Mouse (Mus musculus) liver, embryonic 13.5 days (tissue): ENCODE data around the gene Aasdhppt. TPM values are rescaled to one million over a fixed set of nuclear protein-coding genes. Genes with fewer than 3 reads are reported as not detected.

Experiments used
- ATAC-seq: fragments of 200-750 bp; cut with Nextera tagmentation; 2 replicates; pipeline ENCODE4 v1.8.0; 2017; ENCODE audit warnings: low read depth, mild to moderate bottlenecking, moderate number of reproducible peaks, moderate library complexity
- DNase-seq: peaks from one replicate; pipeline ENCODE4 v3.0.0; 2022
- H3K27ac ChIP-seq: fragments of 300-500 bp; sonication (generic); 2 replicates; pipeline ENCODE4 v1.5.1; 2015; ENCODE audit warnings: moderate library complexity, mild to moderate bottlenecking, inconsistent platforms
- H3K27me3 ChIP-seq: fragments of 300-500 bp; sonication (generic); 2 replicates; pipeline ENCODE4 v1.6.1; 2015; ENCODE audit warnings: mild to moderate bottlenecking, inconsistent platforms
- H3K36me3 ChIP-seq: fragments of 300-500 bp; sonication (generic); 2 replicates; pipeline ENCODE4 v1.6.1; 2015; ENCODE audit warnings: mild to moderate bottlenecking, inconsistent platforms
- H3K4me1 ChIP-seq: fragments of 300-500 bp; sonication (generic); replicated peaks from 2 replicates; pipeline ENCODE4 v1.6.1; 2015; ENCODE audit warnings: inconsistent platforms
- H3K4me2 ChIP-seq: fragments of 300-500 bp; sonication (generic); 2 replicates; pipeline ENCODE4 v1.6.1; 2015; ENCODE audit warnings: inconsistent platforms, mild to moderate bottlenecking, moderate library complexity
- H3K4me3 ChIP-seq: fragments of 300-500 bp; sonication (generic); replicated peaks from 2 replicates; pipeline ENCODE4 v1.5.1; 2015; ENCODE audit warnings: mild to moderate bottlenecking, inconsistent platforms
- H3K9ac ChIP-seq: fragments of 300-500 bp; sonication (generic); 2 replicates; pipeline ENCODE4 v1.6.1; 2015; ENCODE audit warnings: mild to moderate bottlenecking, inconsistent platforms
- H3K9me3 ChIP-seq: fragments of 300-500 bp; sonication (generic); replicated peaks from 2 replicates; pipeline ENCODE4 v1.6.1; 2016; ENCODE audit warnings: inconsistent platforms
- WGBS: fragments of 180-500 bp; shearing (Covaris S2); methylation state at CpG from one replicate; pipeline ENCODE4 v1.1.7; 2015; ENCODE audit not compliant: insufficient replicate concordance; 5-methylcytosine and 5-hydroxymethylcytosine counted together
- polyA plus RNA-seq: library from polyadenylated mRNA; unstranded; fragments of >200 nt; fragmentation: Nextera tagmentation; extraction: Ambion mirVana; gene quantifications from 2 replicates; pipeline ENCODE4 v1.2.1, GENCODE M21; 2015

Gene Aasdhppt
- polyA plus RNA-seq = 23.0 and 30.1 TPM in 2 replicates

DNA sequence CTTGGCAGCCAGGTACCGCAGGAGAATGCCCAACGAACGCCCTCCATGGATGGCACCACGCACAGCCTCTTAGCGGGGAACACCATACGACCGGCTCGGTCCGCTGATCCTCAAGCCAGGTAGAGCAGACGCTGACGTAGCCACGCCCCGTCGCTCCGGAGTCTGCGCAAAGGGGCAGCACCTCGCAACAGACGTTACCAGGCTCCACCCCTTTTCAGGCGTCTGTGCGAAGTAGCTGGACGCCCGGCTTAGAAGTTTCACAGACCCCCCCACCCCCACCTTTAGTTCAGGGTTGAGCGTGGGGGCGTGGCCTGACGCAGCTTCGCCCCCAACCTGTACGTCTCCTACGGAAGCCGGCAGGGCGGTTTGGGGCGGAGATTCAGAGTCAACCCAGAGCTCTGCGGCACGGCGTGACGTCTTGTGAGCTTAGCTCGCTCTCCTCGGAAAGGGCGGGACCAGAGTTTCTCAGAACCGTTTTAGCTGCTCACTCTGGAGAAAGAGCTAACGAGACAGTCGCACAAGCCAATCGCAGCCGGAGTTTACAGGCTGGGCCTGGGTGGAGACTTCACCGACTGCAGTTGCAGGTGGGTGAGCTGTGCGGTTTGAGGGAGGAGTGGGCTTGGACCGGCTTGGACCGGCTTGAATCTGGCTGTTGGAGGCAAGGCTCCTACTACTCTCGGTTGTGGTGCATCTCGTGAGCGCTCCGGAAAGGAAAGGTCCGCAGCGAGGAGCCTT, at the start of gene Aasdhppt, which contains the start of gene Kbtbd3:
Aasdhppt (minus strand) TSS at position 121 of the 735 bp plus-strand sequence.
Kbtbd3 (plus strand) TSS at position 483 of the 735 bp plus-strand sequence.
- H3K36me3 ChIP-seq = 0 out of 2 replicates have a peak, but pooled peaks cover 3% of the 10 kb centered on the region
- H3K9me3 ChIP-seq = no peaks in the 10 kb centered on the region
- DNase-seq = peak; percentile 98
- peak within 1 kb of the TSS; percentile 92 for H3K27ac ChIP-seq
- H3K4me3 ChIP-seq = peak within 1 kb of the TSS; percentile 82
- WGBS = under 1% methylated on average over 53 of the region's 53 CpGs
- H3K4me2 ChIP-seq = peak within 1 kb of the TSS; percentile 89
- ATAC-seq = peak; percentile 95
- H3K27me3 ChIP-seq = no peaks in the 10 kb centered on the region
- peak within 1 kb of the TSS; percentile 85 for H3K9ac ChIP-seq
- peaks cover 29% of the 10 kb centered on the region for H3K4me1 ChIP-seq

DNA sequence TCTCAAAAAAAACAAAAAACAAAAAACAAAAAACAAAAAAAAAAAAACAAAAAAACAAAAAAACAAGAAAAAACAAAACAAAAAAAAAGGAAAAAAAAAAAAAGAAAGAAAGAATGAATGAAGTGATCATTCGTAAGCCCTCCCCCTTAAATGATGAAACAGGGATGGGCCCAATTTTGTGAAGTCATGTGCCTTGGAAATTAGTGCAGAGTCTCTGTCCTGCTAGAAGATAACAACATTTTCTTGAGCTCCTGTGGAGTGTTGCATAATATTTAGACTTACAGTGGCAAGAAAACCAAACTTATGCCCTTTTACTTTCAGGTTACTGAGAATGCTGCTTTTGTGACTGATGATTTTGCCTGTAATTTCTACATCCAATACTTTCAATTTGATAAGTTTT, 43.9 kb upstream of the Aasdhppt start:
- H3K4me1 ChIP-seq = no peaks in the 10 kb centered on the region
- DNase-seq = no peak
- H3K4me2 ChIP-seq = no peak overlapping the region
- H3K9ac ChIP-seq = no peak overlapping the region
- no peak overlapping the region for H3K4me3 ChIP-seq
- no peak for ATAC-seq
- H3K36me3 ChIP-seq = no peaks in the 10 kb centered on the region
- 67% methylated on average over 1 of the region's 1 CpGs for WGBS
- no peaks in the 10 kb centered on the region for H3K27me3 ChIP-seq
- no peaks in the 10 kb centered on the region for H3K9me3 ChIP-seq
- H3K27ac ChIP-seq = no peak overlapping the region

DNA sequence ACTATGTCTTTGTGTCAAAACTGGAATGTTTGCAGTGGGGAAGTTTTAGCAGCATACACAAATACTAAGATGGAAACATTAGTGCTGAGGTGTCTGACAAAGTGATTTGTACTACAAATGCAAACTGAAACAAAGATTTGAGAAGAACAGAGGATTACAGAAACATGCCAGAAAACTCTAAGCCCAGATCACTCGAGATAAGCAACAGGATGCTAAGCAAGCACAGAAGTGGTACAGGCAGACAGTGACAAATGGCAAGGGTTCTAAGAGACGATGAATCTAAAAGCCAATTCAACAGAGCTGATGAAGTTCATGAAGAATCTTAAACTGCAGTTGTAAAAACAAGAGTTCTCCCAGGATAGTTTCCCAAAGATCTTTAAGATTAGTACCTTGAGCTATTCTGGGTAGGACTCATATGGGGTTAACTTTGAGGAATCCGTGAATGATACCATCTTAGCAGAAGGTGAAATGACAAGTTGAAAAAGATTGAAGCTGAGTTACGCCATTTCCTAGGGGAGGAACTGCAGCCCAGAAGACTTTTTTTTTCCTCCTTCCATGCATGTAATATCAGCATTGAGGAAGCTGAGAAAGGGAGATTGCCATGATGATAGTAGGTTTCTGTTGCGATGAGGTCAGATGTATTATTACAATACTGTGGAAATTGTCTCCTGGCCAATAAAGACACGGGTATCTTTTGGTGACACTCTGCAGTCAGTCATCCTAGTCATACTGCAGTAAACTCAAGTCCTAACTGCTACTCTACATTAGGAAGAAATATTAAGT, 9.9 kb upstream of the Aasdhppt start:
- no peaks in the 10 kb centered on the region for H3K4me1 ChIP-seq
- H3K4me2 ChIP-seq = no peak overlapping the region
- H3K27ac ChIP-seq = no peak overlapping the region
- no peaks in the 10 kb centered on the region for H3K27me3 ChIP-seq
- no peaks in the 10 kb centered on the region for H3K9me3 ChIP-seq
- 70% methylated on average over 6 of the region's 6 CpGs for WGBS
- ATAC-seq = no peak
- no peak overlapping the region for H3K9ac ChIP-seq
- no peak for DNase-seq
- 0 out of 2 replicates have a peak, but pooled peaks cover 5% of the 10 kb centered on the region for H3K36me3 ChIP-seq
- H3K4me3 ChIP-seq = no peak overlapping the region

DNA sequence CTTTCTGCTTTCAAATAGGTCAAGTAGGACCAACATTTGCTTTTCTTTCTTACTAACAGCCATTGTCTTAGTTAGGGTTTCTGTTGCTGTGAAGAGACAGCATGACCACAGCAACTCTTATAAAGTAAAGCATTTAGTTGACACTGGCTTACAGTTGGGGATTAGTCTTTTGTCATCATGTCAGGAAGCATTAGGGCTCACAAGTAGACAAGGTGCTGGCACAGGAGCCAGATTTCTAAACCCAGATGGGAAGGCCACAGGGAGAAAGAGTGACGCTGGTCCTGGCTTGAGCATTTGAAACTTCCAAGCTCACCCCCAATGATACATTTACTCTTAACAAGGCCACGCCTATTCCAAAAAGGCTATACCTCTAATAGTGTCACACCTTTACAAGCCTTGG, 6.5 kb upstream of the Aasdhppt start:
- no peak for ATAC-seq
- WGBS = 71% methylated on average over 2 of the region's 2 CpGs
- Histone ChIP-seq H3K4me1 (peaks cover 11% of the 10 kb centered on the region), H3K4me3 (no peak overlapping the region), H3K36me3 (0 out of 2 replicates have a peak, but pooled peaks cover 3% of the 10 kb centered on the region), H3K27me3 (no peaks in the 10 kb centered on the region), H3K9me3 (no peaks in the 10 kb centered on the region), H3K4me2 (no peak overlapping the region), H3K9ac (no peak overlapping the region), H3K27ac (no peak overlapping the region)
- DNase-seq = no peak

DNA sequence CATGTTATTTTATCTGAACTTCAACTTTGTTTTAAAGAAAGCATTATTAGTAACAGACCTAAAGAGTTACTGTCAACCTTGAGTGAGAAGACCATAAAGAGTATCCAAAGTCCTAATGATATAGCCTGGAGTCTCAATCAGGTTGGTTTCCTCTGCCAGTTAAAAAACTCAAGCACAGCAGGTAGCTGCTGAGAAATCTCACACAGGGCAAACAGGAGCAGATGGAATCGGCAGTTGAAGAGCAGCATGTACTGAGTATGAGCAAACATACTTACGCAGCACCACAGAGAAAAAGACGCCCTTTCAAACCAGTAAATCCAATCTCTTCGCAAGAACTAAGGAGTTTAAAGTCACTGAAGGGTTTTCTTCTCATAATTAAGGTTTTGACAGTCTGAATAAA, 4.7 kb upstream of the Aasdhppt start:
- no peak overlapping the region for H3K9ac ChIP-seq
- H3K27ac ChIP-seq = no peak overlapping the region
- peaks cover 16% of the 10 kb centered on the region for H3K4me1 ChIP-seq
- ATAC-seq (no peak), DNase-seq (no peak)
- H3K9me3 ChIP-seq = no peaks in the 10 kb centered on the region
- no peaks in the 10 kb centered on the region for H3K27me3 ChIP-seq
- H3K4me2 ChIP-seq = no peak overlapping the region
- H3K4me3 ChIP-seq = no peak overlapping the region
- 0 out of 2 replicates have a peak, but pooled peaks cover 3% of the 10 kb centered on the region for H3K36me3 ChIP-seq
- 78% methylated on average over 4 of the region's 4 CpGs for WGBS

DNA sequence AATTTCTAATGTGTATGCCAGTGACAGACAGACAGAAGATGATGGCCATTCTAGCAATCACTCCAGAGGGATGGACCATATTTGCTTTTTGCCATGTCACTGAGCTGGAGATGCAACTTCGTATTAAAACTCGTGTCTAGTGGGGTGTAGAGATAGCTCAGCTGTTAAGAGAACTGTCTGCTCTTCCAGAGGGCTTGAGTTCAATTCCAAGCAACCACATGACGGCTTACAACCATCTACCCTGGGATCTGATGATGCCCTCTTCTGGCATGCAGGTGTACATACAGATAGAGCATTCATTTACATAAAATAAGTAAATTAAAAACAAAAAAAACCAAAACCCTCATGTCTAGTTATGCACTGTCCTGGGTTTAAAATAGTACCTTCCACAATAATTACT, 1.9 kb upstream of the Aasdhppt start:
- Histone ChIP-seq H3K4me3 (peak overlapping the region; percentile 82), H3K9ac (0 out of 2 replicates have a peak overlapping the region, but pooled peaks have one; percentile 85)

DNA sequence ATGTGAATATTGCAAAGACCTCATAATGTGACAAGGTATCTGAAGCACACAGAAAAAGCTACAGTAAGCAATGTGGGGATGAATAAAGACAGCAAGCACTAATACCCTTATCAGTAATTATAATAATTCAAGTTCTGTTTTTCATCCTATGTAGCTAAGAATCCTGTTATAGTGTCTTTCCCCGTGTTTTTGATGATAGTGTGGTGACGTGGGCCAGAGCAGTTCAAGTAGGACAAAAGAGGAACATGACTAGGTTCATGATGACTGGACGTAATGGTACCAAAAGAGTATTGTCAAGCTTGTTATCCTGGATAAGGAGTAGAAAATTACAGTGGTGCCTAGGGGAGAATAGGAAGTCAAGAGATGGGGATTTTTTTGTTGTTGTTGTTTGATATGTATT, 1.4 kb upstream of the Aasdhppt start:
- Histone ChIP-seq H3K9me3 (no peaks in the 10 kb centered on the region), H3K9ac (peak overlapping the region; percentile 85), H3K27me3 (no peaks in the 10 kb centered on the region), H3K4me1 (peaks cover 29% of the 10 kb centered on the region), H3K4me2 (peak overlapping the region; percentile 89), H3K36me3 (0 out of 2 replicates have a peak, but pooled peaks cover 3% of the 10 kb centered on the region), H3K4me3 (peak overlapping the region; percentile 82), H3K27ac (peak overlapping the region; percentile 92)
- ATAC-seq (no peak), DNase-seq (no peak)
- 24% methylated on average over 3 of the region's 3 CpGs for WGBS

More for the DNA sequence above, 1.9 kb upstream of the Aasdhppt start:
- Histone ChIP-seq H3K4me1 (peaks cover 29% of the 10 kb centered on the region), H3K36me3 (0 out of 2 replicates have a peak, but pooled peaks cover 3% of the 10 kb centered on the region), H3K27me3 (no peaks in the 10 kb centered on the region), H3K9me3 (no peaks in the 10 kb centered on the region), H3K27ac (no peak overlapping the region), H3K4me2 (peak overlapping the region; percentile 89)
- no peak for DNase-seq
- no peak for ATAC-seq
- WGBS = 46% methylated on average over 3 of the region's 3 CpGs

DNA sequence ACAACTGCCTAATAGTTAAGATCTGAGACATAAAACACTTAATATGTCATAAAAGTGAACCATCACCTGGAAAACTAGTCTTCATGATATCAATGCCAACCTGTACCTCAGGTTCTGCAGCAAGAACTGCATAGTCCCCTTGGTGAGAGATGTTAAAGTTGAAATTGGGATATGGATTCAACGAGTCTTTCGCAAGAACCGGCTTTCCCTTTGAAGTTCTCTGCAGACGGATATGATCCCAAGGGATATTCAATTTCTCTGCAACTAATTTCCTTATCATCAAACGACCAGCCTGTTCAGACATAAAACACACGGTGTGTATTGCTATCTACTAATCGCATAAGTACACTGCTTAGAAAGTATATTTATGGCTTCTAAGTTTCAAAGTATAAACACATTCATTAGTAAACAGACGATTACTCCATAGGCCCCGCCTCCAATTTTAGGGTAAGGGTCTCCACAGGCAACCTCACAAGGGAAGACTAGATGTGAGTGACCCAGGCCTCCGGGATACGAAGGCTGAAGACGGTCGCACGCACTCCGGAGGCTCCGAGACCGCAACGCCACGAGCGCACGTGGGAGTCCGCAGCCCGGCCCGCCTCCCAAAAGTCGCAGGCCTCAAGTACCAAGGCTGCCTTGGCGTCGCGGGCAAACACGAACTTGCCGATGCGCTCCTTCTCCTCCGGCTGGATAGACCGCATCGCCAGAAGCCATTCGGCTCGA, 482 bp downstream of the Aasdhppt start:
- DNase-seq (no peak), ATAC-seq (peak; percentile 44)
- Histone ChIP-seq H3K9ac (peak overlapping the region; percentile 80), H3K36me3 (no peaks in the 10 kb centered on the region), H3K27ac (peak overlapping the region; percentile 92), H3K4me1 (peaks cover 29% of the 10 kb centered on the region), H3K4me2 (peak overlapping the region; percentile 89), H3K9me3 (no peaks in the 10 kb centered on the region), H3K27me3 (no peaks in the 10 kb centered on the region), H3K4me3 (peak overlapping the region; percentile 82)
- under 1% methylated on average over 36 of the region's 36 CpGs for WGBS

DNA sequence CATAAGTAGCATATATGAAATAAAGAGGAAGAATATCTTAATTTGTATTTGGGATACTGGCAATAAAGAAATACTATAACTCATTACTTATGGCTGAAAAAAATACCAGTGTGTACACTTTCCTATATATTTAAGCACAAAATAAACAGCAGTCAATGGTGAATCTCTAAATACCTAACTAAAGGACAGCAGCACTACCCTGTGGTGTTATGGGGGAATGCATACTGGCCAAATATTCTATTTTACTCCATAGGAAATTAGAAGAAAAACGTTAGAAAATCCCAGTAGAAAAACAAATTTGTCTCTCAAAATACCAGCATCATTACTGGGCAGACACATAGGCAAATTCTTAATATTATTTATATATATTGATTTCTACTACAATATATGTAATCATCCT, 4.4 kb downstream of the Aasdhppt start:
- Histone ChIP-seq H3K9me3 (no peaks in the 10 kb centered on the region), H3K36me3 (peaks cover 19% of the 10 kb centered on the region), H3K27ac (no peak overlapping the region), H3K27me3 (no peaks in the 10 kb centered on the region), H3K4me3 (no peak overlapping the region), H3K4me2 (no peak overlapping the region), H3K9ac (no peak overlapping the region), H3K4me1 (peaks cover 20% of the 10 kb centered on the region)
- 45% methylated on average over 1 of the region's 1 CpGs for WGBS
- DNase-seq (no peak), ATAC-seq (no peak)

DNA sequence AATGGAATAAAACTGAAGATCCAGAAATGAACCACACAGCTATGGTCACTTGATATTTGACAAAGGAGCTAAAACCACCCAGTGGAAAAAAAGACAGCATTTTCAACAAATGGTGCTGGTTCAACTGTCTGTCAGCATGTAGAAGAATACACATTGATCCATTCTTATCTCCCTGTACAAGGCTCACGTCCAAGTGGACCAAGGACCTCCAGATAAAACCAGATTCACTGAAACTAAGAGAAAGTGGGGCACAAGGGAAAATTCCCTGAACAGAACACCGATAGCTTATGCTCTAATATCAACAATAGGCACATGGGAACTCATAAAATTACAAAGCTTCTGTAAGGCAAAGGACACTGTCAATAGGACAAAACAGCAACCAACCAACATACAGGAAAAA, 8.8 kb downstream of the Aasdhppt start:
- DNase-seq = no peak
- Histone ChIP-seq H3K9ac (no peak overlapping the region), H3K4me1 (peaks cover 8% of the 10 kb centered on the region), H3K27ac (no peak overlapping the region), H3K27me3 (no peaks in the 10 kb centered on the region), H3K36me3 (peaks cover 32% of the 10 kb centered on the region), H3K4me3 (no peak overlapping the region), H3K4me2 (no peak overlapping the region), H3K9me3 (no peaks in the 10 kb centered on the region)
- 34% methylated on average over 2 of the region's 2 CpGs for WGBS
- no peak for ATAC-seq

DNA sequence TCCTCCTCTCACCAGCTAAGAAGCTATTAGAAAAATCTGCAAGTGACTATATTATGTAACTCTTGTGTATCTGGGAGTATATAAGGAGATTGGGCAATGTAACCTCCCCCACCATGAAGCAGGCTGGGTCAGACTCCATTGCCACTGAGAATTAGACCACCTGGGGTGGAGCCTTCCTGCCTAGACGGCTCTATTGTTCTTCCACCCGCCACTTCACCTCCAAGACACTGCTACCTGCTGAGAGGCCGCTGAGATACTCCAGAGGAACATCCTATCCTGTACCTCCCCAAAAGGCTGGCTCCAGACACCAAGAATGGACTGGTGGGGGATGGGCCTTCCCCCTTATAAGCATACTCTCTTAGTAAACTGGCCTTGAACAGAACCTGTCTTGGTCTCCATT, 25.4 kb downstream of the Aasdhppt start:
- ATAC-seq (no peak), DNase-seq (no peak)
- Histone ChIP-seq H3K4me2 (no peak overlapping the region), H3K27me3 (no peaks in the 10 kb centered on the region), H3K4me3 (no peak overlapping the region), H3K4me1 (no peaks in the 10 kb centered on the region), H3K9ac (no peak overlapping the region), H3K9me3 (no peaks in the 10 kb centered on the region), H3K27ac (no peak overlapping the region), H3K36me3 (peaks cover 13% of the 10 kb centered on the region)
- WGBS = 46% methylated on average over 3 of the region's 3 CpGs
